Mouse (Mus musculus) G1E (cell line): Measurements from ENCODE around the gene Csf3.

Experiments
- CTCF ChIP-seq: IDR thresholded peaks from 2 replicates; pipeline ENCODE4 v1.5.1; 2012; ENCODE audit warnings: low read depth, low read length, inconsistent platforms, mixed read lengths
- GATA1 ChIP-seq: IDR thresholded peaks from 2 replicates; pipeline ENCODE4 v1.6.1; 2012; ENCODE audit warnings: borderline replicate concordance, low read length, inconsistent platforms, mixed read lengths
- GATA2 ChIP-seq: IDR thresholded peaks from 2 replicates; pipeline ENCODE4 v1.6.1; 2012; ENCODE audit warnings: low read depth, low read length, inconsistent platforms, borderline replicate concordance
- POLR2AphosphoS5 ChIP-seq: IDR thresholded peaks from 2 replicates; pipeline ENCODE4 v1.6.1; 2012; ENCODE audit warnings: low read depth, low read length, inconsistent platforms; ENCODE audit not compliant: insufficient replicate concordance

DNA sequence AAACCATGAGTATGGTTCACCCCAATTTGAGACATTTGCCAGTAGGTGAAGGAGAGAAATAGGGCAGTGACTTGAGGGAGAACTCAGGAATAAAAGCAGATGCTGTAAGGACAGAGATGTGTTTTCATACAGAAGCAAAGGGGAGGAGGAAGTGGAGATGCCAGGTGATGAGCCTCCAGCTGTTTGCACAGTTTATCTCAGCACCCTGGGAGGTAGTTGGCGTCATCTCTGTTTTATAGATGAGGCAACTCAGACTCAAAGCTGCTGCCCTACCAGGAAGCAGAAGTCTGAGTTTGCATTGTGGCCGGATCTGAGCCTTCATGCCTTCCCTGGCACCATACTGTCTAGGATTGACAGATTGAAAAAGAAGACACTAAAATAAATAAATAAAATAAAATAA lies 32.1 kb upstream of the Csf3 start:
- TF ChIP-seq CTCF (no peak), GATA1 (no peak), POLR2AphosphoS5 (no peak), GATA2 (no peak)
